Mouse (Mus musculus) embryonic fibroblast, embryonic 13.5 days (primary cell): ENCODE measurements at regions not wholly inside any gene's neighbourhood (a gene's known extent, or its start where the extent isn't known, plus 50 kb on each side); places are given as distances from the start of the nearest gene placed in this dataset.

Source experiments
- H3K27ac ChIP-seq: 2 replicates; pipeline ENCODE4 v1.5.1; 2012; ENCODE audit warnings: low read length, control low read depth, inconsistent platforms; ENCODE audit not compliant: insufficient read depth
- H3K4me1 ChIP-seq: 2 replicates; pipeline ENCODE4 v1.6.1; 2011; ENCODE audit warnings: low read length; ENCODE audit not compliant: control insufficient read depth, insufficient read depth
- H3K4me3 ChIP-seq: 2 replicates; pipeline ENCODE4 v1.5.1; 2011; ENCODE audit warnings: mild to moderate bottlenecking, control low read depth, low read length; ENCODE audit not compliant: insufficient read depth
- CTCF ChIP-seq: IDR thresholded peaks from 2 replicates; pipeline ENCODE4 v1.5.1; 2011; ENCODE audit warnings: mild to moderate bottlenecking, control low read depth, low read length, moderate library complexity, borderline replicate concordance; ENCODE audit not compliant: insufficient read depth
- POLR2A ChIP-seq: IDR thresholded peaks from 2 replicates; pipeline ENCODE4 v1.6.1; 2011; ENCODE audit warnings: low read depth, mild to moderate bottlenecking, control low read depth, low read length, moderate library complexity

DNA sequence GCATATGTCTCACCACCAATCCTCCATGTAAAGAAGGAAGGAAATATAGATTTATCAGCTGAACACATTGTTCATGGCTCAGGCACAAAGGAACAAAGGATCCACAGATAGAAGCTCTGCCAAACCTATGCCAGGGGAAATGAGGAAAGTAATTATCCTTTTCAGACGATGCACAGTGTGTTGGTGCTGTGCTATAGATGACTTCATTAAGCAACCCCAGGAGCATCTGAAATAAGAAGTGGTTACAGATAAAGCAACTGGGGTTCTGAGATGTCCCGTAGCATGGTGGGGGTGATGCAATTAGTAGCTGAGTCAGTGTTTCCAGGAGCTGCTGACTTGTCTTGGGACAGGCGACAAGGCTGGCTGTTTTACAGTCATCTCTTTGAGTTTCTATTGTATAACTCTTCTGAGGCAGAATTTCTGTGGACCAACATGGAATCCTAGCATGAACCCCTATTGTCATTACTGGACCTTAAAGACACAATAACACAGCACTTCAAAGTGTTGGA is 86.2 kb upstream of the Pdzrn3 start:
- TF ChIP-seq CTCF: no peak
- no peak for TF ChIP-seq POLR2A
- Histone ChIP-seq H3K27ac (no peak overlapping the region), H3K4me1 (no peaks in the 10 kb centered on the region), H3K4me3 (no peak overlapping the region)

DNA sequence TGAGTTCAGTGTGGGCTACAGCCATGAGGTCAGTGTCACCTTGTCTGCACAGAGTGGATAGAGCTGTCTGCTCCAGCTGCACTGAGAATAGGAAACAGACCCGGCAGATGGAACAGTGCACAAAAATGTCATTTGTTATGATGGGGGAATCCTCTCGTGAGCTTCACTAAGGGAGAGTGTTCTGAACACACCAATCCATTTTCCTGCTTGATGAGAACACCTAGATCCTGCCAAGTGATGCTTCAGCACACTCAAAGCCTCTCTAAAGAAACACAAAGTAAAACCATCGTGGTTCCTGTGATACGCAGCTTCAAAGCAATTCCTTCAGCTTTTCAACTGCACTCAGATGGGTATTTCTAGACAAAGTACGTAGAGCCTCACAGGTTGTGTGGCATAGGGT is 69.0 kb upstream of the Pdzrn3 start:
- Histone ChIP-seq H3K4me1 (peaks cover 4% of the 10 kb centered on the region; the same call in 1 of the 2 replicates), H3K4me3 (no peak overlapping the region), H3K27ac (no peak overlapping the region)
- TF ChIP-seq POLR2A (no peak), CTCF (no peak)

DNA sequence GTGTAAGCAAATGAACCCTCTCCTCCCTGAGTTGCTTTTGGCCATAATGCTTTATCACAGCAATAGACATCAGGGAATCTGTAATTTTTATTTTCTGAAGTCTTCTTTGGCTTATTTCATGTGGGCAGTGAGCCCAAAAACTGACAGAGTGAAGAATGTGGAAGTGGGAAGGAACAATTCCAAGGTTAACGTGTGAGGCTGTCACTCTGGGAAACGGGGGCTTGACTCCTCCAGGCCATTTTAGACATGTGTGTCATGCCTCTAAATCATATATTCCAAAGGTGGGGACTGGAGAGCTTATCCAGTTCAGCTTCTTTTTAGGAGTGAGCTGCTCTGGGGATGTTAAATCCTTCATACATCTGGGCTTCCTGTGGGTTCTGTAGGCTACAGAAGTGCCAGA is 68.6 kb upstream of the Pdzrn3 start:
- Histone ChIP-seq H3K4me3 (no peak overlapping the region), H3K27ac (no peak overlapping the region), H3K4me1 (peaks cover 4% of the 10 kb centered on the region; the same call in 1 of the 2 replicates)
- TF ChIP-seq POLR2A (no peak), CTCF (no peak)

DNA sequence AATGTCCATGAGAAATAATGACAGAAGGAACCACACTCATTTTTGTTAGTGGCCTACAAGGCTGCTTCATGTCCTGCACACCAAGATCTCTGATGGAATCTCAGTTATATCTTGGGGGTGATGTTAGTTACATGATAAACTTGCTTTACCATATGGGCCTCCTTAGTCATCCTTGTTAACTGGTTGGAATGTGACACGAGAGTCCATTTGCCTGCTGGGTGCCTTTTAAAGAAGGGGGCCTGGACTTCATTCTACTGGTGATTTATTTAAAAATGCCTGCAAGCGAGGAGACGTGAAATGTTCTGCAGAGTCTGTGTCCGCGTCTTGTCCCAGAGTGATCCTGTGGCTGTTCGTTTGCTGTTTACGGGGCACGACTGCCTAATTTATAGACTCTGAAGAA is 55.1 kb upstream of the Pdzrn3 start:
- no peak overlapping the region for H3K4me3 ChIP-seq
- no peak overlapping the region for H3K27ac ChIP-seq
- no peak for TF ChIP-seq CTCF
- H3K4me1 ChIP-seq: no peaks in the 10 kb centered on the region

DNA sequence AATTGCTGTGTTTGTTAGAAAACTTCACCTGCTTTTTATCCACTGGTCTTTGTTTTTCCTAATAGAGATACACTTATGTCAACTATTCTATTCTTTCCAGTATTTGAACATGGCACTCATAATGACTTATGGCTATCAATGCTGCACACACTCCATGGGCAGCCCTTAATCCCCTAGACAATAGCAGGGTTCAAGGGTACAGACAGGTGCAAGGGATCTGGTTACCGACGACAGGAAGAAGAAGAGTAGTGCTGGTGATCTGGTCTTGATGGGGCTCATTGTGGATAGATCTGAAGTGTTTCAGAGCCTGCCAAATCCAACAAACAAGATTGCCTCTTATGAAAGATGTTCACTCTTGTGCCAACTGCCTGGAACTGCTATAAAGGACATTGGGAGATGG is 51.9 kb upstream of the Pdzrn3 start:
- Histone ChIP-seq H3K27ac (no peak overlapping the region), H3K4me3 (no peak overlapping the region), H3K4me1 (no peaks in the 10 kb centered on the region)
- TF ChIP-seq POLR2A (no peak), CTCF (no peak)
